Mouse (Mus musculus): ENCODE data around the gene Pkp2.

The Pkp2 gene

DNA sequence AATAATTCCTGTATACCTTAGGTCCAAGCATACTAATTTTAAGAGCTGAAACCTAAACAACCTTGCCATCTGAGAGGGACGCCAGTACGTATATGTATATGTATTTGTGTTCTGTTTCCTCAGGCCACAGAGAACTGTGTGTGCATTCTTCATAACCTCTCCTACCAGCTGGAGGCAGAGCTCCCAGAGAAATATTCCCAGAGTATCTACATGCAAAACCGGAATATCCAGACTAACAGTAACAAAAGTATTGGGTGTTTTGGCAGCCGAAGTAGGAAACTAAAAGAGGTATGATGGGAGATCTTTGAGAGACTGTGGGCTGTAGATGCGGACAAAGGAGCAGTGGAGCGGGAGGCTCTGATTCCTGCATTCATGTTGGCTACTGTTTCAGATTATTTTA, 48.4 kb downstream of the Pkp2 start:
- DNase-seq = no peak

DNA sequence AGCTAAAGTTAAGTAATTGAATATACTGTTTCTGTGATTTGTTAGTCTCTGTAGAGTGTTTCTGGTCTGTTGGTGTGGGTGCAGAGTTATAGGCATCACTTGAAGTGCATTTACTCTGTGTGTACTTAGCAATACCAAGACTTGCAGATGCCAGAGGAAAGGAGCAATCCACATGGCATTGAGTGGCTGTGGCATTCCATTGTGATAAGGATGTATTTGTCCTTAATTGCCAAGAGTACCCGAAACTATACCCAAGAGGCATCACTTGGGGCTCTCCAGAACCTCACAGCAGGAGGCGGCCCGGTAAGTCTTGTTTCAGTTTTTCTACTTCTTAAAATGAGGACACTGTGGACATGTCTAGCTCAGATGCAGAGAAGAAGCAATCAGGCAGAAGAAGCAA, 49.3 kb downstream of the Pkp2 start:
- DNase-seq = no peak

DNA sequence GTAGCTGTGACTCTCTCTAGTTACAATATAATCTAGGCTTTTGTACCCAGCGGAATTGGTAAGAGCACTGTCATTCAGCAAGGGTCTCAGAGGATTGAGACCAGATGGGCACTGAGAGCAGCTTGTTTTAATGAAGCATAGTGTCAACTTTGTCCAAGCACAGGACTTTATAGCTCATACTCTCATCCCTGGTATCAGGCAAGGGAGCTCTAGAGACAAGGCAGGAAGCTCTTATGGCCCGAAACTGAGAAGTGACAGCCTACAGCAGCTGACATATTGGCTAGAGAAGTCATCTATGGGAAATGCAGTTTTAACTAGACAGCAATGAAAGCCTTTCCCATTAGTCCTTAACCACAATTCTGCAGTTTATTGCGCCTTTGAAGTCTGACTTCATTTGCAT, 59.9 kb downstream of the Pkp2 start:
- no peak for DNase-seq

DNA sequence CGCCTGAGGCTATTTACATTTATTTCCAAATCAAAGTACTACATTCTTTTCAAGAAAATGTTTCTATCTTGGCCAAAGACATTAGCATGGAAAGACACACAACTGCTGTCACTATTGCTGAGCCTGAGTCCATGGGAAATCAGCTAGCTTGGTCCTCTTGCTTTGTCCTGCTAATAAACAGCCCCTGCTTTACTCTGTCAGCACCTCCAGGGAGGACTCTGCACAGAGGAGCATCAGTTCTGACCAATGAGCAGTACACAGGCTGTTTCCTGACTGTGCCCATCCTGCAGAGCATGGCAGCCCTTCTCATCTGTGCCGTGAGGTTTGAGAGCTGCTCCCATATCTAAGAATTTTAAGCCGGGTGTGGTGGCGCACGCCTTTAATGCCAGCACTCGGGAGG, 60.6 kb downstream of the Pkp2 start:
- no peak for DNase-seq

DNA sequence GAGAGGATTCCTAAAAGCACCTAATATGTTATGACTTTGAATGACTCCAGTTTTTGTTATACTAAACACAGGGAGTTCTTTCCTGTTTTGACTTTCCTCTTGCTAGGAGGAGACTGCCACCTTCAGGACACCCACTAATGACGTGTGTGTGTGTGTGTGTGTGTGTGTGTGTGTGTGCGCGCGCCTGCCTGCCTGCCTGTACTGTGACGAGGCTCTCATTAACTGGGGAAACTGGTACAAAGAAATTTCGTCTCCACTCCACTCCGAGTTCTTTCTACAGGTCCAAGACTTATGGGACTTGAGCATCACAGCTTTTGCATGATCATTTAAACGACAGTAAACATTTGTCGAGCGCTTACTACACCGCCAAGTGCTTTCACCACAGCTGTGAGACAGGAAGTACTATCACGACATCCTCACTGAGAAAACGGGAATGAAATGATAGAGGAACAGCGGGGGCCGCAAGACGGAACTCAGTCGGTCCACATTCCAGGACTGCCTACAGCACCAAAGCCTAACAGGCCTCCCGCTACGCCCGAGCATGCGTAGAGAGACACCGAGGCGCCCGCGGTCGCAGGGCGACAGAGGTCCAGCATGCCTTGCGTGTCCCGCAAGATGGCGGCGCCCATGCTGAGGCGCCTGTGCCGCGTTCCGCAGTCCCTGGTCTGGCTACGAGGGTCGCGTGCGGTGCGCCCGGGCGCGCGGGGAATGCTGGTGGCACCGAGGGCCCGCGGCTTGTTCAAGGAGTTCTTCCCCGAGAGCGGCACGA, 89.4 kb downstream of the Pkp2 start, which contains the start of gene Yars2:
TSS of gene Yars2 (plus strand) at position 597 of the 769 bp plus-strand sequence.
- peak; percentile 95 for DNase-seq

DNA sequence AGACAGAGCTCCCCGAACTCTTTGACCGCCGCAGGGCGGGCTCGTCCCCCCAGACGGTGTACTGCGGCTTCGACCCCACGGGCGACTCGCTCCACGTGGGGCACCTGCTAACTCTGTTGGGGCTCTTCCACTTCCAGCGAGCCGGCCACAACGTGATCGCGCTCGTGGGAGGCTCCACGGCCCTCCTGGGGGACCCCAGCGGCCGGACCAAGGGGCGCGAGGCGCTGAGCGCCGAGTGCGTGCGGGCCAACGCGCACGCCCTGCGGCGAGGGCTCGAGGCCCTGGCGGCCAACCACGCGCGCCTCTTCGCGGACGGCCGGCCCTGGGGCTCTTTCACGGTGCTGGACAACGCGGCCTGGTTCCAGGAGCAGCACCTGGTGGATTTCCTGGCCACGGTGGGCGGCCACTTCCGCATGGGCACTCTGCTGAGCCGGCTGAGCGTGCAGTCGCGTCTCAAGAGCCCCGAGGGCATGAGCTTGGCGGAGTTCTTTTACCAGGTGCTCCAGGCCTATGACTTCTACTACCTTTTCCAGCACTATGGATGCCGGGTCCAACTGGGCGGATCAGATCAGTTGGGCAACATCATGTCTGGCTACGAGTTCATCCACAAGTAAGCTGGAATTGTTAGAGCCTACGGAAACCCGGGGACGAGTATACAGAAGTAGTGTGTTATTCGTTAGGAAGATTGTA, 90.2 kb downstream of the Pkp2 start:
- peak; percentile 61 for DNase-seq

DNA sequence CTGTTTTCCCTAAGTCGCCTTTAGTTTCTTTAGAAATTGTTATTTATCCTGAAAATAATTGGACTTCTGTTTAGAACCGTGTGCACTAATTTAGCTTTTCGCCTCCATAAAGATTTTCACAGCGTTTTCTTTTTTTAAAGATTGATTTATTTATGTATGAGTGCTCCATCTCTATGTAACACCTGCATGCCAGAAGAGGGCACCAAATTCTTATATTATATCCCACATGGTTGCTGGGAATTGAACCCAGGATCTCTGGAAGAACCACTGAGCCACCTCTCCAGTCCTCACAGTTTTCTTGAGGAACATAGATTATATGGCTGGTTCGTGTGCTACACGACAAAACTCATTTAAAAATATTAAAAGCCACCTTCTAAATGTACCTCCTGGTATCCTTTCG, 90.8 kb downstream of the Pkp2 start:
- no peak for DNase-seq

DNA sequence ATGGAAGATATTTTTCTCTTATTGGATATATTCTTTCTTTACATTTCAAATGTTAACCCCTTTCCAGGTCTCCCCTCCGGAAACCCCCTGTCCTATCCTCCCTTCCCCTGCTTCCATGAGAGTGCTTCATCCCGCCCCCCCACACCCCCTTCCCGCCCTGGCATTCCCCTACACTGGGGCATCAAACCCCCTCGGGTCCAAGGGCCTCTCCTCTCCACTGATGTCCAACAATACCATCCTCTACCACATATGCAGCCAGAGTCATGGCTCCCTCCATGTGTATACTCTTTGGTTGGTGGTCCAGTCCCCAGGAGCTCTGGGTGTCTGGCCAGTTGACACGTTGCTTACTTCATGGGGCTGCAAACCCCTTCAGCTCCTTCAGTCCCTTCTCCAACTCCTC, 98.2 kb downstream of the Pkp2 start:
- no peak for DNase-seq

Data from right cerebral cortex, postnatal 25 days (tissue).